Mouse (Mus musculus): ENCODE results near the gene Smco2. TPM values are rescaled to one million over a fixed set of nuclear protein-coding genes. Genes with fewer than 3 reads are reported as not detected.
A peak's percentile ranks its signal among the peaks of the same experiment; 100 is the strongest.
"Not testable (repeated sequence)": the region's sequence is repeated elsewhere in the genome, so short reads cannot be mapped to it uniquely, and the experiment has no call there.

Gene Smco2
- total RNA-seq, 1 experiment from 2014 or later: not detected

DNA sequence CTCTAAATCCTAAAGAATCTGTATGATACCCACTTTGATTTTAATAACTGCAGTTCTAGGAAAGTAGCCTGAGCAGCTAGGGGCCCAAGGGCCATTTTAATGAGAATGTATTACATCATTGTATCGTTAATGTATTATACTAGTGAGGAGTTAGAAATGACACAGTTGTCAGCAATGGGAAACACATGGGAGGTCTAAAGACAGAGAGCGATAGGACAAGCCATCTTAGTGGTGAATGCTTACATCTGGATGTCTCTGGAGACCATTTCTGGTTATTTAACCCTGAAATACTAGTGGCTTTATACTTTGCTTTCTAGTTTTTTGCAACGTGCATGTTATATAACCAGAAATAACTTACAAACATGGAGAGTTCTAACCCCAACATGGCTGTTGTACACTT, 2.0 kb downstream of the Smco2 start:
- ATAC-seq (ENCODE audit: extremely low read depth, insufficient number of reproducible peaks, low FRiP score, poor library complexity, severe bottlenecking): no peak

- no peak for ATAC-seq (ENCODE audit: extremely low read depth, insufficient number of reproducible peaks, low FRiP score, poor library complexity, severe bottlenecking)
These were observed 2.8 kb downstream of the Smco2 start for GRCm38 (mm10) chr6:146852739-146853138.

GRCm38 (mm10) chr6:146855185-146855584, 5.3 kb downstream of the Smco2 start:
- no peak for ATAC-seq (ENCODE audit: extremely low read depth, insufficient number of reproducible peaks, low FRiP score, poor library complexity, severe bottlenecking)

GRCm38 (mm10) chr6:146857386-146857785, 7.5 kb downstream of the Smco2 start:
- ATAC-seq (ENCODE audit: extremely low read depth, insufficient number of reproducible peaks, low FRiP score, poor library complexity, severe bottlenecking): no peak

GRCm38 (mm10) chr6:146863154-146863553, 13.2 kb downstream of the Smco2 start:
- no peak for ATAC-seq (ENCODE audit: extremely low read depth, insufficient number of reproducible peaks, low FRiP score, poor library complexity, severe bottlenecking)

GRCm38 (mm10) chr6:146864370-146864769, 14.5 kb downstream of the Smco2 start:
- not testable (repeated sequence) for ATAC-seq (ENCODE audit: extremely low read depth, insufficient number of reproducible peaks, low FRiP score, poor library complexity, severe bottlenecking)

GRCm38 (mm10) chr6:146865701-146866100, 15.8 kb downstream of the Smco2 start:
- no peak for ATAC-seq (ENCODE audit: extremely low read depth, insufficient number of reproducible peaks, low FRiP score, poor library complexity, severe bottlenecking)

- no peak for ATAC-seq (ENCODE audit: extremely low read depth, insufficient number of reproducible peaks, low FRiP score, poor library complexity, severe bottlenecking)
These were observed 22.1 kb downstream of the Smco2 start for GRCm38 (mm10) chr6:146871975-146872374.

- ATAC-seq (ENCODE audit: extremely low read depth, insufficient number of reproducible peaks, low FRiP score, poor library complexity, severe bottlenecking): no peak
These were observed 24.5 kb downstream of the Smco2 start for GRCm38 (mm10) chr6:146874415-146874814.

GRCm38 (mm10) chr6:146876820-146877219, 26.9 kb downstream of the Smco2 start:
- ATAC-seq (ENCODE audit: extremely low read depth, insufficient number of reproducible peaks, low FRiP score, poor library complexity, severe bottlenecking): no peak

DNA sequence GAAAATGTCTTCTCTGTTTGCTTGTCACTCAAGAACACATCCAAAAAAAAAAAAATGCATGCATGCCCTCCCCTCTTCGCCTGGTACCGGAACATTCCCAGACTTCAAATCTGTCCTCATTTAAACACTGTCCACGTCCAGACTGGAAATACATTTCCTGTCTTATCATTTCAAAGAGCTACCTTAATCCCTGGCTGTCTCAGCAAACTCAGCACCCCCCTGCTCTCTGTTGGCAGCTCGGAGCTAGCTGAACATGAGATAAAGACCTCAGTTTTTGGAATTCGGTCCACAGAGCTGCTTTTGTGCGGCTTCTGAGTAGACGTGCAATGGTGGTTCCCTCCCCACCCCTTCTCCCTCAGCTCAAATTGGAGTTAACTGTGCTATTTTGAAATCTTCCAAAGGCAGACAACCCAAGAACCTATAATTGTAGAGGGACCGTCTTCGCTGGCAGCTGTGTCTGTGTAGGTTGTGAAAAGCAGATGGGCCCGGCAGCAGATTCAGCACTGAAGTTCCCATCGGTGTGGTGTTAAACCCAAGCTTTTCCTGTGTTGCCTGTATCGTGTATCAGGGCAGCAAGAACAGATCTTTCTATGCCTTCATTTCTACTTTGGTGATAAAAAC, 27.6 kb downstream of the Smco2 start:
- ATAC-seq (ENCODE audit: extremely low read depth, insufficient number of reproducible peaks, low FRiP score, poor library complexity, severe bottlenecking): no peak

- ATAC-seq (ENCODE audit: extremely low read depth, insufficient number of reproducible peaks, low FRiP score, poor library complexity, severe bottlenecking): no peak
These were observed 29.0 kb downstream of the Smco2 start for GRCm38 (mm10) chr6:146878926-146879325.

DNA sequence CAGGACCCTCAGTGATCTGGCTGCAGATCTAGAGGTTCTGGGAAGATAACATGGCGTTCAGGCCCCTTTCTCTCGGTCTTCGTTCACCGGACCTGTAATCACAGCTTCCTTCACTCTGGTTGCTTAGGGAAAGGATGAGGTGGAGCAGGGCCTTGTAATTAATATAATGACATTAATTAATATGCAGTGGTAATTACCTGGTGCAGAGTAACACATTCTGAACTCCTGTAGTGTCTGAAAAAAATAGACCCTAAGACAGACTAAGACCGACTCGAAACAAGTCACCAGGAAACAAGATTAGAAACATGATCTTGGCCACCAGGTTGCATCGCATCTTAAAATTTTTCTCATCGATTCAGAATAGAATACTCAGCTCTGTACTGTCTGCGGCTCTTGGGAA, 30.0 kb downstream of the Smco2 start:
- ATAC-seq (ENCODE audit: extremely low read depth, insufficient number of reproducible peaks, low FRiP score, poor library complexity, severe bottlenecking): no peak

GRCm38 (mm10) chr6:146880296-146880695, 30.4 kb downstream of the Smco2 start:
- no peak for ATAC-seq (ENCODE audit: extremely low read depth, insufficient number of reproducible peaks, low FRiP score, poor library complexity, severe bottlenecking)

DNA sequence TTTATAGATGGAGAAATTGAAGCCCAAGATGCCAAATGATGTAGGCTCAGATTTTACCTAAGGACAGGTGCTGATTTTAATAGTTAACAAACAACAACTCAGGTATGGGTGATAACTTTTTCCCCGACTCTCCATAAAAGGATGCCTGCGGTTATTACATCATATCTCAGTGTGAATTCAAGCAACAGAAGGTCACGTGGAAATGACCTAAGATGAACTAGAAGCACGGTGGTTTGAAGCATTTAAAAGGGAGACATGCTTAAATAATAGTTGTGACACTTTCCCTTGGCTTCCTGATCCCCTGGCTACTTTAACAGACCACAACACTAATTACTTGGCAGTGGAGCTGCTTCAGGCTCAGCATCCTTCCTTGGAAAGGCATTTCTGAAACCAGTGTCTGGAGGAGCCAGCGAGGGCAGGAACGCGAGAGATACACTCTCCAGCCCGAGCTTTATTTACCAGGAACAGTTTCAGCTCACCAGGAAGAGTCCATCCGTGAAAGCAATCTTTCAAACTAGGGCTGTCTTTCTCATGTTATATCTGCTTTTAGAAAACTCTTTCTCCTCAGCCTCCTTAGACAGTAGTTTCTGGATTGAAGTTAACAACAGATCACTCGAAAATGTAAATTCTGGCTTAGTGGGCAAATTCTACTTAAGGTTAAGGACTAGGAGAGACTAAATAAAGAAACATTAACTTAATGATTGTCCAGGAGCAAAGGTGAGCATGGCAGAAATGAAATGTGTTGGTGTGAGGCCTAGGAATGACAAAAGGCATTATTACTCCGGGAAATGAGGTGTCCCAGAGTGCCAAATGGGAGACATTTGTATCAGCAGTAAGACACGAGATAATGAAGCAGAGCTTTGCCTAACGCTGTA, 32.2 kb downstream of the Smco2 start:
- no peak for ATAC-seq (ENCODE audit: extremely low read depth, insufficient number of reproducible peaks, low FRiP score, poor library complexity, severe bottlenecking)

GRCm38 (mm10) chr6:146883426-146883825, 33.5 kb downstream of the Smco2 start:
- no peak for ATAC-seq (ENCODE audit: extremely low read depth, insufficient number of reproducible peaks, low FRiP score, poor library complexity, severe bottlenecking)

GRCm38 (mm10) chr6:146884171-146884570, 34.3 kb downstream of the Smco2 start:
- no peak for ATAC-seq (ENCODE audit: extremely low read depth, insufficient number of reproducible peaks, low FRiP score, poor library complexity, severe bottlenecking)

- ATAC-seq (ENCODE audit: extremely low read depth, insufficient number of reproducible peaks, low FRiP score, poor library complexity, severe bottlenecking): no peak
These were observed 34.9 kb downstream of the Smco2 start for GRCm38 (mm10) chr6:146884851-146885250.

DNA sequence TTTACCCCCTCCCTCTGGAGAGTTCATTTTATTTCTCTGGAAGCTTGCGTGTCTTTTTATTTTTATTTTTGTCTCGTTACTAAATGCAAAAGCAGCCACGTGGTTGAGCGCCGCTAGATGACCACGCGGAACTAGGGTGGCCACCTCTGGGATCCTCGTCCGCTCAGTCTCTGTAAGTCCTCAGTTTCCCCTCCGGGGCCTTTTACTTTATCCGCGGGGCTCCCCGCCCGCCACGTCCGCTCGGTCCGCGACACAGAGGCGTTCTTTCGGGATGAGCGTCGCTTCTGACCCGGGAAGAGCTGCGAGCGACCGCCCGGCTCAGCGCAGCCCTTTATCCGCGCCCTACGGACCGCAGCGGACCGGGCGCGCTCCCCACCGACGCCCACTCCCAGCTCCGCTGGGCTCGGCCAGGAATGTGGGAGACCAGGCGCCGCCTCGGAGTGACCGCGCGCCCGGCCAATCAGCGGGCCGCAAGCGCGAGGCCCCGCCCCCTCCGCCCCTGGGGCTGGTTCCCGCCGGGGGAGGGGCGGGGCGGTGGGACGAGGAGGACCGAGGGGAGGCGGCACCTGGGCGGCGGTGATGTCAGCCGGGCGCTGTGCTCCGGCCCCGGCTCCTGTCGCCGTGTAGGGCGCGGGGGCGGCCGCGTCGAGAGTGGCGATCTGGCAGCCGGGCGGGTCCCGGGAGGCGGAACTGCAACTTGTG, 38.2 kb downstream of the Smco2 start, which contains the start of gene Ppfibp1:
Ppfibp1 (plus strand) TSS at position 530 of the 702 bp plus-strand sequence.
- peak; percentile 85 for ATAC-seq (ENCODE audit: extremely low read depth, insufficient number of reproducible peaks, low FRiP score, poor library complexity, severe bottlenecking)

All from neutrophil, adult 5-6 weeks (primary cell).